Mouse (Mus musculus) bone marrow, adult 2 months (tissue): ENCODE data around the gene 3110082I17Rik. TPM values are rescaled to one million over a fixed set of nuclear protein-coding genes. Genes with fewer than 3 reads are reported as not detected.

Experiments used
- H3K27ac ChIP-seq: fragments of 200-500 bp; 2 replicates; pipeline ENCODE4 v1.5.1; 2012; ENCODE audit warnings: low read depth, mild to moderate bottlenecking, control low read depth, inconsistent platforms, low read length; ENCODE audit not compliant: control insufficient read depth, poor library complexity, insufficient read depth
- H3K4me1 ChIP-seq: fragments of 200-500 bp; 2 replicates; pipeline ENCODE4 v1.6.1; 2011; ENCODE audit warnings: low read length; ENCODE audit not compliant: control insufficient read depth, insufficient read depth
- H3K4me3 ChIP-seq: fragments of 200-500 bp; replicated peaks from 2 replicates; pipeline ENCODE3; 2011; ENCODE audit warnings: mild to moderate bottlenecking, low read depth, low read length, control low read depth; ENCODE audit not compliant: control insufficient read depth
- CTCF ChIP-seq: fragments of 200-500 bp; IDR thresholded peaks from 2 replicates; pipeline ENCODE4 v1.5.1; 2011; ENCODE audit warnings: low read length, control low read depth; ENCODE audit not compliant: control insufficient read depth, insufficient read depth
- POLR2A ChIP-seq: fragments of 200-500 bp; IDR thresholded peaks from 2 replicates; pipeline ENCODE4 v1.6.1; 2011; ENCODE audit warnings: low read depth, mild to moderate bottlenecking, control low read depth, low read length, borderline replicate concordance; ENCODE audit not compliant: control insufficient read depth
- WGBS: fragments of 180-500 bp; shearing (Covaris S2); methylation state at CpG from one replicate; pipeline ENCODE4 v1.1.7; 2018; 5-methylcytosine and 5-hydroxymethylcytosine counted together
- polyA plus RNA-seq: library from polyadenylated mRNA; stranded (reverse); fragments of >200 nt; gene quantifications from 2 replicates; pipeline ENCODE4 v1.2.4, GENCODE M21; 2011; ENCODE audit warnings: low replicate concordance; ENCODE audit not compliant: missing spikeins, insufficient read depth, insufficient read length

The 3110082I17Rik gene
- polyA plus RNA-seq, 1 experiment = 12.8 TPM

GRCm38 (mm10) chr5:139434940-139435339, 25.4 kb downstream of the 3110082I17Rik start:
- H3K4me1 ChIP-seq = peaks cover 3% of the 10 kb centered on the region
- no peak overlapping the region for H3K4me3 ChIP-seq
- WGBS = 81% methylated on average over 8 of the region's 8 CpGs
- TF ChIP-seq POLR2A (no peak), CTCF (no peak)
- H3K27ac ChIP-seq = no peak overlapping the region

GRCm38 (mm10) chr5:139433842-139434568, 26.3 kb downstream of the 3110082I17Rik start:
- no peak overlapping the region for H3K4me3 ChIP-seq
- 75% methylated on average over 9 of the region's 9 CpGs for WGBS
- no peak for TF ChIP-seq CTCF
- TF ChIP-seq POLR2A = no peak
- peaks cover under 1% of the 10 kb centered on the region for H3K4me1 ChIP-seq
- no peak overlapping the region for H3K27ac ChIP-seq

- H3K4me1 ChIP-seq = no peaks in the 10 kb centered on the region; the same call in 1 of the 2 replicates
- WGBS = 60% methylated on average over 7 of the region's 7 CpGs
- H3K27ac ChIP-seq = no peak overlapping the region
- no peak for TF ChIP-seq POLR2A
- no peak for TF ChIP-seq CTCF
- no peak overlapping the region for H3K4me3 ChIP-seq
Measured at GRCm38 (mm10) chr5:139432747-139433508, 27.4 kb downstream of the 3110082I17Rik start.

GRCm38 (mm10) chr5:139432333-139432732, 28.0 kb downstream of the 3110082I17Rik start:
- 78% methylated on average over 6 of the region's 6 CpGs for WGBS
- Histone ChIP-seq H3K4me3 (no peak overlapping the region), H3K4me1 (no peaks in the 10 kb centered on the region; the same call in 1 of the 2 replicates), H3K27ac (no peak overlapping the region)
- TF ChIP-seq POLR2A = no peak
- no peak for TF ChIP-seq CTCF

GRCm38 (mm10) chr5:139429818-139430341, 30.4 kb downstream of the 3110082I17Rik start:
- 31% methylated on average over 12 of the region's 12 CpGs for WGBS
- TF ChIP-seq POLR2A (no peak), CTCF (no peak)
- Histone ChIP-seq H3K4me3 (no peak overlapping the region), H3K4me1 (no peaks in the 10 kb centered on the region; the same call in 1 of the 2 replicates), H3K27ac (no peak overlapping the region)

GRCm38 (mm10) chr5:139427989-139428388, 32.3 kb downstream of the 3110082I17Rik start:
- TF ChIP-seq CTCF (no peak), POLR2A (no peak)
- 64% methylated on average over 9 of the region's 9 CpGs for WGBS
- H3K27ac ChIP-seq = no peak overlapping the region
- H3K4me3 ChIP-seq = no peak overlapping the region
- no peaks in the 10 kb centered on the region for H3K4me1 ChIP-seq

- TF ChIP-seq CTCF (no peak), POLR2A (no peak)
- 90% methylated on average over 9 of the region's 9 CpGs for WGBS
- Histone ChIP-seq H3K4me3 (no peak overlapping the region), H3K27ac (no peak overlapping the region), H3K4me1 (no peaks in the 10 kb centered on the region)
Measured at GRCm38 (mm10) chr5:139427001-139427400, 33.3 kb downstream of the 3110082I17Rik start.

- WGBS = 80% methylated on average over 9 of the region's 9 CpGs
- H3K4me1 ChIP-seq = no peaks in the 10 kb centered on the region
Measured at GRCm38 (mm10) chr5:139425198-139425597, 35.1 kb downstream of the 3110082I17Rik start.

More at GRCm38 (mm10) chr5:139425198-139425597, 35.1 kb downstream of the 3110082I17Rik start:
- TF ChIP-seq CTCF = no peak
- H3K4me3 ChIP-seq = no peak overlapping the region
- H3K27ac ChIP-seq = no peak overlapping the region
